Mouse (Mus musculus) small intestine, adult 2 months (tissue): Measurements from ENCODE around the gene Sox6.

Source experiments
- CTCF ChIP-seq: fragments of 200-500 bp; IDR thresholded peaks from 2 replicates; pipeline ENCODE4 v1.5.1; 2012; ENCODE audit warnings: low read depth, mild to moderate bottlenecking, control low read depth, inconsistent platforms, low read length, moderate library complexity, mixed read lengths; ENCODE audit not compliant: insufficient replicate concordance, insufficient read length; ENCODE audit errors: extremely low read depth
- POLR2A ChIP-seq: fragments of 200-500 bp; IDR thresholded peaks from 2 replicates; pipeline ENCODE4 v1.6.1; 2012; ENCODE audit warnings: low read depth, mild to moderate bottlenecking, control low read depth, inconsistent platforms, low read length, moderate library complexity

DNA sequence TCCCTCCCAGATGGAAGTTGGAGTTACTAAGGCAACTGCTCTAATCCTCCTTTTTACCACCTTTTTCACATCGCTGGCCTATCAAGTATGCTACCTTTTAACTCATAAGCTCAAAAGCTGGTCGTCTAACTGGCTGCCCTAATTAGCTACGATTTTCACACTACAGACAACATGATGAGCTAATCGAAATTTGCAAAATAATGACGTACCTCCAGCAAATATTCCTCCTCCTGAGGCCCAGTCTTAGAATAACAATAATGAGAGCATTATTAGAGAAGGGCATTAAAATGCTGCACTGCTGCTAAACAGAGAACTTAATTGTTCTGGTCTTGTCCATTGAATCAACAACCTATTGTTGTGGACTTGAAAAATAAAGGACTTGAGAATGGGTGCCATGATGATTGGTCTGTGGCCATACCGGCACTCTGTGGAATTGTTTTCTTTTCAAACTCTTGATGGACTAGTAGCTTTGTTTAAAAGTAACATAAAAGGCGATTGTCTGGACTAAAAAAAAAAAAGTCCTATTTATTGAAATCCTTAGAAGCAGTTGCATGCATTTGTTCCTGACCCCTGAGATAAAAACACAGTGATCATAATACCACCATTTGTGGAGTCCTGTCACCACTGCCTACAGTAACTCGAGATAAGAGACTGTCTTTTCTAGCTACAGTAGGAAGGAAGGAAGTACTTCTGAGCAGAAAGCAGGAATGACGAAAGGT lies 172.5 kb downstream of the Sox6 start:
- TF ChIP-seq CTCF (no peak), POLR2A (no peak)
